Mouse (Mus musculus): ENCODE measurements at regions not wholly inside any gene's neighbourhood (a gene's known extent, or its start where the extent isn't known, plus 50 kb on each side); places are given as distances from the start of the nearest gene placed in this dataset.

DNA sequence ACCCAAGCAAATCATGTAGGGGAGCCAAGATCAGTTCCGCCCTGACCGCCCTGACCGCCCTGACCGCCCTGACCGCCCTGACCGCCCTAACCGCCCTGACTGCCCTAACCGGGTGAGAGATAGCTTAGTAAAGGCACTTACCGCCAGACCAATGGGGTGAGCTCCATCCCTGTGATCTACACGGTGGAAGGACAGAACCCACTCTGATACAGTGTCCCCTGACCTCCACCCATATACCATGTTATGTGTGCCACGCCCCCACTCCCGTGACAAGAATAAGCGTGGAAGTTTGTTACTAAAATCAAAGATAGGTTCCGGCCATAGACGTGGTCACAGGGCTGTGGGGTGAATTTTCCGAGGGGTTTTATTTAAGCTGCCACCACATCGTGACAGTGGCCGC is 78.6 kb upstream of the Zfp64 start:
- DNase-seq = no peak

DNA sequence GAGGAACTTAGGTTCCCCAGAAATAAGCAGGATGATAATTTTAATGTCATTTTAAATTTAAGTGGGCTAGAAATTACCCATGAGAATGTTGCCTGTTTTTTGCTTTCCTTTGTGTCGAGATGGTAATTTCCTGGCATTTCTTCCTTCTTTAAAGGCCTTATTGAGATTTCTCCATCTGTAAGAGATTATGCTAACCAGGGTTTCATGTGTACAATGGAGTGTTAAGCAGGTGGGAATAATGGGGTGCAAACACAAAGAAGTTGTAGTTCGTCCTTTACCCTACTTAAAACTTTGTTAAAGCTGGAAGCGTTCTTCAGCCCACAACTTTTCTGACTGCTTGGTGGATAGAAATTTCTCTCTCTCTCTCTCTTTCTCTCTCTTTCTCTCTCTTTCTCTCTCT is 77.8 kb upstream of the Zfp64 start:
- no peak for DNase-seq

DNA sequence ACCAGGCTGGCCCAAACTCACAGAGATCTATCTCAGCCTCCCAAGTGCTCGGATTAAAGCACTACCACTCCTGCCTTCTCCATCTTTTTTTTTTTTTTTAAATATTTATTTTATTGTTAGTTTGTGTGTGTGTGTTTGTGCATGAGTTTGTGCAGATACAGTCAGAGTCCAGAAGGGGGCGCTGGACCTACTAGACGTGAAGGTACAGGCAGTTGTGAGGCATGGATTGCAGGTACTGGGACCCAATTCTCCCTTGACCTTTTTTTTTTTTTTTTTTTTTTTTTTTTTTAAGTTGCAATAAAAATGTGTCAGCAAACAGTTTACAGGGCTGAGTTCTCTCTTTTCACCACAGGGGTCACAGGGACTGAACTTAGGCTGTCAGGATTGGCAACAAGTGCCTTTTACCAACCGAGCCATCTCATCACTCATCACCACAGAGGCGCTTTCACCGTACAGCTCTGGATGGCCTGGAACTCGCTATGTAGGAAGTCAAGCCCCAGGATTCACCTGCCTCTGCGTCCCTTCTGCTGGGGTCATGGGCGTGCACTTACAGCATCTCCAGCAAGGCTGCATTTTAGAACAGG is 73.2 kb upstream of the Zfp64 start:
- no peak for DNase-seq

DNA sequence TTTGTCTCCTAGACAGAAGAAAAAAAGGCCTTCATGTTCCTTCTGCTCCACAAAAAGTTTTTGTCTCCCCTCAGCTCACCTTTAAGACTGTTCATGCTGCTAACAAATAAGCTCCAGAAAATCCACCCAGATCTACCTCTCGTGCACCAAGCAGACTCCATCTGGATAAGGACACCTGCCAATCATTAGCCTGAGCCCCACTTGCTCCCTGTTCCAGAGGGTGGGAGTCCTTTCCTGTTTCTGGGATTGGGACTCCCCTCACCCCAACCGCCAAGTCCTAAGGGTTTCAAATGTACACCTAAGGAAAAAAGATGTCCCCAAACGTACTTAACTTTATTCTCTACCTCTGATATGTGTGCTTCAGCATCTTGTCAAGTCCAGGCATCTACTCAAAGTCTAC is 63.6 kb upstream of the Zfp64 start:
- DNase-seq = no peak

DNA sequence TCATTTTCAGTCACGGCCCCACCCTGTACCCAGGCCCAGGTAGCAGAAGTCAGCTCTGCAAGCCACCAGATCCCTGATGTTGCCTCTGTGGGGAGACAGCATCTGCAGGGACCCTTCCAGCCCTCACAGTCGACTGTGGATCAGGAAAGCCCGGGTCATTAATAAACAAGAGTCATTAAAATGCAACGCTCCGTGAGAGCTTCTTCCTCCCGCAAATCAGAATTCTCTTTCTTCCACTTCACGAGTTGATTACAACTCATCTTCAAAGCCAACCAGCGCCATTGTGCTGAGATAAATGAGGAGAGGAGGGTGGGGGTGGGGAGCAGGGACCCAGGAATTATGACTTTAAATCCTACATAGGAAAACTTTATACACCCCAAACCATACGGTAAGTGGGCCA is 54.9 kb upstream of the Zfp64 start:
- no peak for DNase-seq

DNA sequence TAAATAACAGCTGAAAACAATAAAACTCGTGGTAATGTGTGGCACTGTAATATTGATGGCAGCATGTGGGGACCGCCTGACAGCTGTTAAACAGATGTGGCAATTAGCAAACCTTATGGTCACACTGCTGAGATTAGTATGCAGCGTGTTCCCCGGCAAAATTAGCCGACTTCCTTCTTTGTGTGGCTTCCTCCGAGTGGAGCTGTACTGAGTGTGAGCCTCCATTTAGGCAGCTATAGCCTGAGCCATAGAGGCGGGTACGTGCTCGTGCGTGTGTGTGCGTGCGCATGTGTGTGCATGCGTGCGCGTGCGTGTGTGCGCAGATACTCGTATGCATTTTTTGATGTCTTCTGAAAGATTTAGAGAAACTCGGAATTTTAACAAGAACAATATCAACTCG is 53.4 kb upstream of the Zfp64 start:
- peak; percentile 6 for DNase-seq

DNA sequence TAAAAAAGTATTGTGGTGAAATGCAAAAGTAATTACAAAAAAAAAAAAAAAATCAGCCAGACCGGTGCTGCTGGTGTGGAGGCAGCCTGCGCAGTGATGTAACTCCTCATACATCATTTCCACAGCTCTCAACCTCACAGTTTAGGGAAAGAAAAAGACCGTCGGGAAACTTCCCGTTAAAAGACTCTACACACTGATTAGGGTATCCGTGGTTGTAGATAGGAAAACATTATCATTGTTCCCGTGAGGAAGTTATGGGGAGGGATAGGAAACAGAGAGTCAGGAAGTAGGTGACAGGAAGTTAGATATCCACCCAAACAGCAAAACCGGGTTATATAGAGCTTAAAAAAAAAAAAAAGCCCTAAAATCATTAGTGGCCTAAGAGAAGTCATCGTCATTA is 52.9 kb upstream of the Zfp64 start:
- DNase-seq = no peak

DNA sequence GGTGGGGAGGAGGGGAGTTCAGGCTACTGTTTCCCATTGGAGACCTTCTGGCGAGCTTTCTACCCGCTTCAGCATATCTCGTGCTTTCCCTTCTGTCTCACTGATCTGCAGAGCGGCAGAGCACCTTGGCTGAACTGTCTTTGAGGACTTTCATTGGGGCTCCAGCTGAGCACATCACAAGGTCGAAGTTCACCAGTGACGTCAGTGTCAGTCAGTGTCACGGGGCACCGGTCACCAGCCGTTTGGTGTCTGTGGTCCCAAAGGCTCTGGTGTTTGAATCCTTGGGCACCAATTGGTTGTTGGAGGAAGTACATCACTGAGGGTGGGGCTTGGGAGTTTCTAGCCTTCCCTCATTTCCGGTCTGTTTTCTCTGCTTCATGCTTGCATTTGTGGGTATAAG is 51.2 kb upstream of the Zfp64 start:
- no peak for DNase-seq

DNA sequence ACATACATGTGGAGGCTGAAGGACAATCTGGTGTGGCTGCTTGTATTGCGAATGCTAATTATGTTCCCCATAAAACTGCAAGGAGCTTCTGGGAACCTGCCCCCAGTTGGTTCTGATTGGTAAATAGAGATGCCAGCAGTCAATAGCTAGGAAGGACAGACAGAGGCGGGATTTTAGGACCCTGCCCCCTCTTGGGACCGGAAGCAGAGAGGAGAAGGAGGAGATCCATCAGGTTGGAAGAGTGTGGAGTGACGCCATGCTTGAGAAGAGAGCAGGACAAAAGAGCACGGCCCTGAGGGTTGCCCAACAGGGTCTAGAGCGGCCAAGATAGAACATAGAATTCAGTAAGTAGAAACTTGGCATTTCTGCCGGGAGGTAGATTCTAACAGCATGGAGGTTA is 50.4 kb upstream of the Zfp64 start:
- DNase-seq = no peak

Small RNA genes lying in the stretch of these regions (microRNA-seq; reads per million reads assigned to microRNA genes)
- 0 reads per million in 2 experiments for gene Gm26469

Measured in adrenal gland, postnatal 14 days (tissue).